Mouse (Mus musculus) E14TG2a.4 (cell line): Measurements from ENCODE around the gene Dhx57.

ENCODE experiments used
- CTCF ChIP-seq: conservative IDR thresholded peaks from 2 replicates; pipeline ENCODE4 v1.5.1; 2014; ENCODE audit warnings: low read length
- NANOG ChIP-seq: IDR thresholded peaks from 2 replicates; pipeline ENCODE4 v1.6.1; 2014; ENCODE audit warnings: borderline replicate concordance, low read length, mixed read lengths
- POU5F1 ChIP-seq: IDR thresholded peaks from 2 replicates; pipeline ENCODE4 v1.6.1; 2014; ENCODE audit warnings: low read length, borderline replicate concordance

DNA sequence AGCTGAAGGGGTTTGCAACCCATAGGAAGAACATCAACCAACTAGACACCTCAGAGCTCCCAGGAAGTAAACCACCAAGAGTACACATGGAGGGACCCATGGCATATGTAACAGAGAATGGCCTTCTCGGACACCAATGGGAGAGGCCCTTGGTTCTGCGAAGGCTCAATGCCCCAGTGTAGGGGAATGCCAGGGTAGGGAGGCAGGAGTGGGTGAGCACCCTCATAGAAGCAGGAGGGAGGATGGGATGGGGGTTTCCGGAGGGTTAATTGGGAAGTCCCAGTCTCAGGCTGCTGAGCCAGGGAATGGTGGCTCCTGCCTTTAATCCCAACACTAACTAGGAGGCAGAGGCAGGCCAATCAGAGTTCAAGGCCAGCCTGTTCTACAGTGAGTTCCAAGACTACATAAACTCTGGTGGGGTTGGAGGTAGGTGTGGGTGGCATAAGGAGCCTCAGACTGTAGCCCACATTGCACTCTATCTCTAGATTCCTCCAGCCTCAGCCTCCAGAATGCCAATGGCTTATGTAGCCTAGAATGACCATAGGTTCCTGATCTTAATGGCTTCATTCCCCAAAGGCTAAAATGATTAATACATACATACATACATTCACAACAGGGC is 91.0 kb downstream of the Dhx57 start:
- TF ChIP-seq CTCF (no peak), POU5F1 (no peak), NANOG (no peak)
